Mouse (Mus musculus) cerebellum, adult 9-11 months (tissue): Measurements from ENCODE around the gene Larp4.
"Not testable (repeated sequence)": the region's sequence is repeated elsewhere in the genome, so short reads cannot be mapped to it uniquely, and the experiment has no call there.

Experiments
- DNase-seq: peaks from one replicate; pipeline ENCODE4 v3.0.0; 2022

Larp4 gene

GRCm38 (mm10) chr15:99969765-99970164 is at the start of gene Larp4:
Gene Larp4, plus strand, starts transcription at chr15:99970065.
- DNase-seq, result not testable (repeated sequence)

DNA sequence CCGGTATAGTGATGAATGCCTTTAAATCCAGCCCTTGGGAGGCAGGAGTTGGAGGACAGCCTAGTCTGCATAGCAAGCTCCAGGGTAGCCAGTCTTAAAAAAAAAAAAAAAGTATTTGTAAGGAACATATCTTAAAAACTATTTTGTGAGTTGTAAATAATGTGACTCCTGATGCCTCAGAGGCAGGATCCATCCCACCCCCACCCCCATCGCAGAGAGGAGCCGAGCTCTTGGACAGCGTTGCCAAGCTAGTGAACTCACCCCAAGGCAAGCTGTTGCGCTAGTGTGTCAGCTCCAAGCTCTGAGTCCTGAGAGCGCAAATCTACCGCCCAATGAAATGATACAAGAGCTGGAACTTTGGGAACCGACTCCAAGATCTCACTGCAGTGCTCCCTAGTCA is 38.6 kb upstream of the Larp4 start:
- no peak for DNase-seq

DNA sequence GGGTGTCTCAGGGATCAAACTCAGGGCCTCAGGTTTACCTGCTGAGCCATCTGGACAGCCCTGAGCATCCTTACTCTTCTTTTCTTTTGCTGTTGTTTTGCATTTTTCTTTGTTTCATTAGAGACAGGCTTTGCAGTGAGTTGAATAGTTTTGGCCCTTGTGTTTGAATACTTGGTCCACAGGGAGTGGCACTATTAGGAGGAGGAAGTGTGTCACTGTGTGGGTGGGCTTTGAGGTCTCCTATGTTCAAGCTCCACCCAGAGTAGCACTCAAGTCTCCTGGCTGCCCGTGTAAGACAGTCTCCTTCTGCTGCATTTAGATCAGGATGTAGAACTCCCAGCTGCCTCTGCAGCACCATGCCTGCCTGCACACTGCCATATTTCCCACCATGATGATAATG is 35.4 kb upstream of the Larp4 start:
- DNase-seq, result no peak

DNA sequence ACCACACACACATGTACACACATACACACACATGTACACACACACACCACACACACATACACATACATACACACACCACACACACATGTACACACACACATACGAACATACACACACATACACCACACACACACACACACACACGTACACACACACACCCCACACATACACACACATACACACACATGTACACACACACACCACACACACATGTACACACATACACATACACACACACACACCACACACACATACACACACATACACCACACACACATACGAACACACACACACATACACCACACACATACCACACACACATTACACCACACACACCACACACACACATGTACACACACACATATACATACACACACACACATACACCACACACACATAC is 33.2 kb upstream of the Larp4 start:
- no peak for DNase-seq

DNA sequence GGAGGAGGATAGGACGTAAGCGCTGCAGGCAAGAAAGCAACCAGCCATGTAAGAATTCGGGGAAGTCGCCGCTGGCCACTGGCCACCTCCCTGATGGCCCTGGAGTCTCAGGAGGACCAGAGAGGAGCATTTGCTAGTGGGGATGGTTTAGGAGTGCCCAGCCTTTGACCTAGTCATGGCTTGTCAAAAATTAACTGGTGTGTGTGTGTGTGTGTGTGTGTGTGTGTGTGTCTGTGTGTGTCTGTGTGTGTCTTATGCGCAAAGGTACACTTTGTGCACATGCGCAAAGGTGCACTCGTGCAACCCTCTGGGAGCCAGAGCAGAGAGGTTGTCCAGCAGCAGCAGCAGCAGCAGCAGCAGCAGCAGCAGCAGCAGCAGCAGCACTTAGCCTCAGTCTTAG is 32.0 kb upstream of the Larp4 start:
- no peak for DNase-seq

GRCm38 (mm10) chr15:99940426-99940825 is 29.4 kb upstream of the Larp4 start:
- DNase-seq, result no peak

DNA sequence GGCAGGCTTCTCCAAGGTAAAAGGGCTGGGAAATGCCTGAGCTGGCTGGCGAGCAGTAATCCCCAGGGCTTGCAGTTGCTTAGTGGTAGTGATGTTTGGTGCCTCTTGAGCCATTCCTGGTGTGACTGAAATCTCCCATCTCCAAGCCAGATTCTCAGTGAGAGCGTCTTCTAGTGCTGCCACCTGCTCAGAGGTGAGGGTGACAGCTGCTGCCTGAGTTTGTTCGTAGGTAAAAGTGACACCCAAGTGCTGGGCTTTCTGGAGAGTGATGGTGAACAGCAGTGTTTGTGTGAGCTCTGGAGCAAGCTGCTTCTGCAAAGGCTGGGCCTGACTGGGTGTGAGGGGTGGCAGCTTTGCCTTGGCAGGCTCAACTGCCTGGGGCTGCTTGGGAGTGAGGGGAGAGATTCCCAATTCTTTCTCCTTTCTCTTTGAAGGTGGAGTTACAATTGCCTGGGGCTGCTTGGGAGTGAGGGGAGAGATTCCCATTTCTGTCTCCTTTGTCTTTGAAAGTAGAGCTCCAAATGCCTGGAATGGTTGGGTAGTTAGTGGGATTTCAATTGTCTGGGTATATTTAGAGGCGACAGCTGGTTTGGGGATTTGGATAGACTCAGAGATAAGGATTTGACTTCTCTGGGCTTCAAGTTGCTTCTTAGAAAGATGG is 28.8 kb upstream of the Larp4 start:
- no peak for DNase-seq

GRCm38 (mm10) chr15:99955324-99955723 is 14.5 kb upstream of the Larp4 start:
- DNase-seq, result no peak

GRCm38 (mm10) chr15:99965103-99965775 is 4.6 kb upstream of the Larp4 start:
- no peak for DNase-seq

GRCm38 (mm10) chr15:99966961-99967360 is 2.9 kb upstream of the Larp4 start, which contains the start of gene Fam186a:
Gene Fam186a, minus strand, starts transcription at chr15:99967061.
- DNase-seq, result no peak

GRCm38 (mm10) chr15:99970606-99971005 is 741 bp downstream of the Larp4 start:
- no peak for DNase-seq

- DNase-seq, result peak; percentile 96
Observed at GRCm38 (mm10) chr15:99972361-99972988, 2.6 kb downstream of the Larp4 start.

DNA sequence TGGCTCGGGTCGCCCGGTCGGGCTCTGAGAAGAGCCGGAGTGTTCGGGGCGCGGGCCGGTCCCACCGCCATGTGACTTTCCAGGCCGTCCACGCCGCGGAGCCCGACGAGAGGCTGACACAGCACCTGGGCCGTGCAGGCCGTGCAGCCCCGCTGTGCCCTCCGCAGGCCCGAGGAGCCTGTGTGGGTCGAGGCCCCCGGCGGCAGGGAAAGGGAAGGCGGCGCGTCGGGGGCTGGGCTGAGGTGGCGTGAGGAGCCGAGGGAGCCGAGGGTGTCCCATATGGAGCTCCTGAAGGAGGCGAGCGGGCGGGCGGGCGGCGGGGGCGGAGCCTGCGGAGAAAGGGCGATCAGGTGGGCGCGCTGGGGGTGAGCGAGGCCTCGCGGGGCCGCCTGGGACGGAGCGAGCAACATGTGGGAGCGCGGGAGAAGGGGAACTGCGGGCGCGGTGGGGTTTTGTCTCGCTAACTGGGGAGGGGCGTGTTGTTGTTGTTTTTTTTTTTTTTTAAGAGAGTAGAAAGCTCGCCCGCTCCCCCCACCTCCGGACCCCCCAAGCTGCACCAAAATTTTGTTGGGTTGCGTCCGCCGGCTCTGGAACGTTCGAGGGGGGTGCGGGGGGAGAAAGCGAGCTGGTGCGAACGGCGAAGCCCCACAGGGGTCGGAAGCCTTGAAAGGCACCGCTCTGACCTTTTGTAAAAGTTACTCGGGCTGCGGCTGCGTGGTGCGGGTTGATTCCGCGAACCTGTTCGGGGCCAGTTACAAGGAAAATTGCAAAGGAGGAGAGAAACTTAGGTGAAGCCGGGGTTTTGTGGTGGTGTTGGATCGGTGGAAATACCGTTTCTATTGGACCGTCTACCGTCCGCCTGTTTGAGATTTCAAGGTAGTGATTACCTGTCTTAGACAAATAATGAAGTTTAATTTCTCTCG is 3.4 kb downstream of the Larp4 start:
- peak; percentile 42 for DNase-seq

- no peak for DNase-seq
Observed at GRCm38 (mm10) chr15:99974476-99975220, 4.8 kb downstream of the Larp4 start.

DNA sequence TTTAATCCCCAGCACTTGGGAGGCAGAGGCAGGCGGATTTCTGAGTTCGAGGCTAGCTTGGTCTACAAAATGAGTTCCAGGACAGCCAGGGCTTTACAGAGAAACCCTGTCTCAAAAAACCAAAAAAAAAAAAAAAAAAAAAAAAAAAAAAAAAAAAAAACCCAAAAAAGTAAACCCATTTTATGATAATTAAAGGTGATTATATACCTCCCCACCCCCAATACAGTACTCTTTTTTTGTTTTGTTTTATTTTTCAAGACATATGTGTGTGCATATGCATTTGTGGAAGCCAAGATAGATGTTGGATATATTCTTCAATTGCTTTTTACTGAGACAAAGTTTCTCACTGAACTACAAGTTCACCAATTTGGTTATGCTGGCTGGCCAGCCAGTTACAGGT is 6.3 kb downstream of the Larp4 start:
- not testable (repeated sequence) for DNase-seq

DNA sequence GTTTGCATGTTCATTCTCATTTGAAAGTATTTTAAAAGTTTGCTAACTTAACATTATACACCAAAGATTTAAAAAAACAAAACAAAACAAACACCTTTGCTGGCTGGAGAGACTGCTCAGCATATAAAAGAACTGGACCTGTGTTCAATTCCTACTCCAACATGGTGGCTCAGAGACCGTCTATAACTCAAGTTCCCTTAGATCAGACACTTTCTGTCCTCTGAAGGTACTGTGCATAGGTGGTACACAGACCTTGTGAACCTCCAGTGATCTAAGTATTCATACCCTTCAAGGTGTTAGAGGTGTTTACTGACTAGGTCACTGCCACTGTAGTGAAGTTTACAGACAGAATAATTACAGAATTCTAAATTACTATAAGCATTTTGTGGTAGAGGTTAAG is 9.4 kb downstream of the Larp4 start:
- no peak for DNase-seq

GRCm38 (mm10) chr15:99979715-99980114 is 9.8 kb downstream of the Larp4 start:
- DNase-seq, result no peak

- DNase-seq, result no peak
Observed at GRCm38 (mm10) chr15:99993100-99993499, 23.2 kb downstream of the Larp4 start.

GRCm38 (mm10) chr15:99997114-99997804 is 27.4 kb downstream of the Larp4 start:
- DNase-seq, result no peak

- DNase-seq, result no peak
Observed at GRCm38 (mm10) chr15:99999390-99999789, 29.5 kb downstream of the Larp4 start.

- DNase-seq, result no peak
Observed at GRCm38 (mm10) chr15:100004677-100005273, 34.9 kb downstream of the Larp4 start.
